Mouse (Mus musculus) midbrain, embryonic 10.5 days (tissue): ENCODE results near the gene Htr1d. TPM values are rescaled to one million over a fixed set of nuclear protein-coding genes. Genes with fewer than 3 reads are reported as not detected.

ENCODE experiments used
- DNase-seq: peaks from one replicate; pipeline ENCODE4 v3.0.0-alpha.2; 2017; ENCODE audit warnings: low spot score
- H3K27ac ChIP-seq: fragments of 300-500 bp; sonication (generic); replicated peaks from 2 replicates; pipeline ENCODE4 v1.5.1; 2016; ENCODE audit warnings: mild to moderate bottlenecking
- H3K27me3 ChIP-seq: fragments of 300-500 bp; sonication (generic); 2 replicates; pipeline ENCODE4 v1.6.1; 2016; ENCODE audit warnings: low read depth, mild to moderate bottlenecking; ENCODE audit not compliant: poor library complexity, severe bottlenecking
- H3K36me3 ChIP-seq: fragments of 300-500 bp; sonication (generic); 2 replicates; pipeline ENCODE4 v1.6.1; 2016; ENCODE audit warnings: mild to moderate bottlenecking, moderate library complexity
- H3K4me1 ChIP-seq: fragments of 300-500 bp; sonication (generic); 2 replicates; pipeline ENCODE4 v1.6.1; 2016
- H3K4me3 ChIP-seq: fragments of 300-500 bp; sonication (generic); 2 replicates; pipeline ENCODE4 v1.5.1; 2016; ENCODE audit warnings: mild to moderate bottlenecking, moderate library complexity
- H3K9me3 ChIP-seq: fragments of 300-500 bp; sonication (generic); replicated peaks from 2 replicates; pipeline ENCODE4 v1.6.1; 2016; ENCODE audit warnings: mild to moderate bottlenecking
- WGBS: fragments of 180-500 bp; shearing (Covaris S2); methylation state at CpG from one replicate; pipeline ENCODE4 v1.1.7; 2016; 5-methylcytosine and 5-hydroxymethylcytosine counted together
- polyA plus RNA-seq: library from polyadenylated mRNA; unstranded; fragments of >200 nt; fragmentation: Nextera tagmentation; extraction: Ambion mirVana; gene quantifications from 2 replicates; pipeline ENCODE4 v1.2.1, GENCODE M21; 2016

The Htr1d gene
- polyA plus RNA-seq, 1 experiment from 2014 or later: 0.23 TPM

DNA sequence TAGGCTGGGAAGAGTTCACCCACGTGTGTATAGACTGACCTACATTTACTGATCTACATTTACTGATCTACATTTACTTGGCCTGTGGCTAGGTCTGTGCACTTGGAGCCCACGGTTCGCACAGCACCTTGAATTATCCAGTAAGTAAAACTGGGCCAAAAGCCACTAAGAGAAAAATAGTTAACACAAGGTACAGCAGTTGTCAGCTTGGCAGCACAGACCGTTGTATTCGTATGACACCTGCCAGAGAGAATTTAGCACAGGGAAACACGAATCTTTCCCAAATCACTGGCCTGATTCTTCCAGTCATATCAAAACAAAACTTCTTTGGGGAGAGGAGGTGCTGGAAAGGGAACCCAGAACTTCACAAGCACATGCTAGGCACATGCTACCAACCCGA is 35.0 kb downstream of the Htr1d start:
- Histone ChIP-seq H3K27me3 (peaks cover 35% of the 10 kb centered on the region), H3K36me3 (no peaks in the 10 kb centered on the region), H3K9me3 (no peaks in the 10 kb centered on the region), H3K4me1 (peaks cover 31% of the 10 kb centered on the region), H3K4me3 (no peak overlapping the region), H3K27ac (no peak overlapping the region)
- 84% methylated on average over 7 of the region's 7 CpGs for WGBS
- DNase-seq: no peak

DNA sequence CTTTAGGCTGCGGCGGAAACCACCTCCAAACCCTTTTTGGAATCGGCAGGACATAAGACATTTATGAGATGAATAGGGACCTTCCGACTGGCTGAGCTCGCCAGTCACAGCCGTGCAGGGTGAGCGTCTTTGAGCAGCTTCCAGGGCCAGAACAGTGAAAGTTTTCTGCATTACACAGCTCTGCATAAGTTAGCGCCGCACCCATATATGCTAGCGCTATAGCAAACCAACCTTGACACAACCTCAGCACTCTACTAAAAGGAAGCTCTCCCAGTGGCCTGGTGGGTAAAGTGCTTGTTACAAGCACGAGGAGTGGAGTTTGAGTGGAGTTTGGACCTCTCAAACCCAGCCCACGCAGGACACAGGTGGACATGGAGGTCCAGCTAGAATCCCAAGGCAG is 35.9 kb downstream of the Htr1d start:
- peaks cover 45% of the 10 kb centered on the region for H3K27me3 ChIP-seq

DNA sequence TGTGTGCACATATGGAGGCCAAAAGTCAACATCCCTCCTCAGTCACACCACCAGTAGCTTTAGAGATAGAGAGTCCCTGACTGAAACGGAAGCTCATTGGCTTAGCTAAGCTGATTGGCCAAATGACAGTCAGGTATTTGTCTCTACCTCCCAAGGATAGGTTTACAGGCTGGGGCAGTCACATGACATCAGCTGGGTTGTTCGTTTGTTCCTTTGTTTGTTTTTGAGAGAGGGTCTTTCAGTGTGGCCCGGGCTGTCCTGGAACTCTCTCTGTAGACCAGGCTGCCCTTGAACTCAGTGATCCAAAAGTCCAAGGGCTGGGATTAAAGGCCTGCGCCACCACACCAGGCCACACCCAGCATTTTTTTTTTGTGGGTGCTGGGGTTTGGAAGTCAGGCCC is 37.9 kb downstream of the Htr1d start:
- peaks cover 65% of the 10 kb centered on the region for H3K27me3 ChIP-seq
- 27% methylated on average over 4 of the region's 4 CpGs for WGBS
- no peaks in the 10 kb centered on the region for H3K36me3 ChIP-seq
- no peak overlapping the region for H3K4me3 ChIP-seq
- H3K27ac ChIP-seq: no peak overlapping the region
- no peak for DNase-seq
- no peaks in the 10 kb centered on the region for H3K9me3 ChIP-seq
- H3K4me1 ChIP-seq: peaks cover 40% of the 10 kb centered on the region

More for the DNA sequence above, 35.9 kb downstream of the Htr1d start:
- H3K27ac ChIP-seq: no peak overlapping the region
- H3K4me3 ChIP-seq: no peak overlapping the region
- DNase-seq: no peak
- H3K36me3 ChIP-seq: no peaks in the 10 kb centered on the region
- H3K9me3 ChIP-seq: no peaks in the 10 kb centered on the region
- WGBS: 86% methylated on average over 12 of the region's 12 CpGs
- H3K4me1 ChIP-seq: peaks cover 40% of the 10 kb centered on the region

DNA sequence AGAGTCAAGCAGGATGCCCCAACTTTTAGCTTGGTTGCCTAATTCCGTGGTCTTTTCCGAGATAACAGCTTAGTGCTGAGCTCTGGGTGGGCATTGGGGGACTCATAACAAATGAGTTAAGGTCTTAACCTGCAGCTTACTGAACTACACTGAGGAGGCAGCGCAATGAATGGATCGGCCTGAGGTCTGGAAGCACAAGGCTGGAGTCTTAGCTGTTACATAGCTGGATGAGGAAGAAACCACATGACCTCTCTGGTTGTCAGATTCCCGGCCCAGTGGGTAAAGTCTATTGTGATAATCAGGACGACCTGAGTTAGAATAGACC is 38.4 kb downstream of the Htr1d start:
- no peaks in the 10 kb centered on the region for H3K9me3 ChIP-seq
- DNase-seq: no peak
- peak overlapping the region; percentile 89 for H3K27ac ChIP-seq
- peak overlapping the region; percentile 90 for H3K4me3 ChIP-seq
- H3K4me1 ChIP-seq: peaks cover 40% of the 10 kb centered on the region
- 9% methylated on average over 6 of the region's 6 CpGs for WGBS
- peaks cover 67% of the 10 kb centered on the region for H3K27me3 ChIP-seq
- no peaks in the 10 kb centered on the region for H3K36me3 ChIP-seq

DNA sequence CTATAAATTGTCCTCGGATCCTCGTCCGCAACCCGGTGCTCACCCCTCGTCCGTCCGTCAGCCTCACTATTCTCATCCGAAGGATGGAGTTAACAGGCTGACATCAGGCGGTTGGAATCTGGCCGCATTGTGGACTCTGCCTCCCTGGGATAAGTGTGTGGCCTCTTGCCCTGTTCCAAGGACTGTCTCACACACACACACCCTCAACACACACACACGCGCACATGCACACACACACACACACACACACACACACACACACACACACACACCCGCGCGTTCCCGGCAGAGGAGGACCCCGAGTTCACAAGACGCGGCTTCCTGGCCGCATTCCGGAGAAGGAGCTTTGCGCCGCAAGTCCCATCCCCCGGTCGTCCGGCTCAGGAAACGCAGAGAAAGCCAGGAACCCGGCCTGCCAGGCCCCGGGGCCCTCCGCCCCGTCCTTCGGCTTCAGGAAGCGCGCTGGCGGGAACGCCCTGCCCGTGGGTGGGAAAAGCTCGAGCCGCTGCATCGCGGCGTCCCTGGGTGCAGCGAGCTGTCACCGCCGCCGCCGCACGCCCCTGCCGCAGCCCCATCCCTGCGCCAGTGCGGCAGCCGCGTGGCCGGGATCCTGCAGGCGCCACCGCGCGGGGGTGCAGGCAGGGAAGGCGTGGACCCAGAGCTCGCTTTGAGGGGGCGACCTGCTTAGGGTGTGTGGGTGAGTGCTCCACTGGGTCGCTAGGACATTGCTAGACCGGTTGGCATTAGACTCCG is 38.9 kb downstream of the Htr1d start, which contains the start of gene 6030445D17Rik:
Gene 6030445D17Rik (plus strand): TSS at position 165 of the 753 bp plus-strand sequence.
- H3K9me3 ChIP-seq: no peaks in the 10 kb centered on the region
- H3K27me3 ChIP-seq: peaks cover 67% of the 10 kb centered on the region
- no peaks in the 10 kb centered on the region for H3K36me3 ChIP-seq
- peak within 1 kb of the TSS; percentile 90 for H3K4me3 ChIP-seq
- WGBS: under 1% methylated on average over 64 of the region's 64 CpGs
- peak within 1 kb of the TSS; percentile 89 for H3K27ac ChIP-seq
- H3K4me1 ChIP-seq: peaks cover 40% of the 10 kb centered on the region
- peak; percentile 76 for DNase-seq

DNA sequence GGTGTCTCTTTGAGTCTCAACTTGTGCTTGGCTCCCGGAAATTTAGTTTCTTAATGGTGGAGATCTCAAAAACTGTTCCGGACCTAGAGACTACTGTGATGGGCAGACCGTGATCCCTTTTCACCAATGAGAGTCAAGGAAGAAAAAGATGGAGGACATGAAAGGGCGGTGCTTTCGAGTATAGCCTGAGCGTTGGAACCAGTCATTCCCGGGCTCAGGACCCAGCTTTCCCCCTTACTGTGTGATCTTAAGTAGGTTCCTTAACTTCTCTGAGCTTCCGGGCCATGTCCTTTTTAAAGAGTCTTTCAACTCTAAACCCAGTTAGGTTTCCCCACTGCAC is 39.5 kb downstream of the Htr1d start:
- Histone ChIP-seq H3K27ac (peak overlapping the region; percentile 89), H3K4me1 (peaks cover 40% of the 10 kb centered on the region), H3K9me3 (no peaks in the 10 kb centered on the region), H3K36me3 (no peaks in the 10 kb centered on the region), H3K4me3 (peak overlapping the region; percentile 90), H3K27me3 (peaks cover 67% of the 10 kb centered on the region)
- under 1% methylated on average over 8 of the region's 8 CpGs for WGBS
- no peak for DNase-seq

DNA sequence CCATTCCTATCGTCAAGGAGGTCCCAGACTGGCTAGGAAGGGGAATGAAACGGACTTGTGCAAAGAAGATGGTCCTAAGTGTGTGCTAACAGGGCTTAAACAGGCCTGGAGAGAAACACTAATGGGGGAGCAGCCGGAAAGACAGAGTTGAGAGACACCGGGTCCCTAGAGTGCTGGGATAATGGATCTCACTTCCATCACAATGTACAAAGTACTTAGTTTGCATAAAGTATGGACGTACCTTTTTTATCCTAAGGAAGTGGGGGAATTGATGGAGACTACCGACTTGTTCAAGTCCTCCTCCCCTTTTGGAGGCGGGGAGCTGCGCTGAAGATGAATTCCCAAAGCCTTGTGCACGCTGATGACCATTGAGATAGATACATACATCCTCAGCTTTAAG is 40.1 kb downstream of the Htr1d start:
- peak overlapping the region; percentile 90 for H3K4me3 ChIP-seq
- no peaks in the 10 kb centered on the region for H3K36me3 ChIP-seq
- no peak overlapping the region; the same call in 1 of the 2 replicates for H3K27ac ChIP-seq
- H3K27me3 ChIP-seq: peaks cover 67% of the 10 kb centered on the region
- WGBS: 18% methylated on average over 9 of the region's 9 CpGs
- H3K9me3 ChIP-seq: no peaks in the 10 kb centered on the region
- no peak for DNase-seq
- H3K4me1 ChIP-seq: peaks cover 40% of the 10 kb centered on the region

DNA sequence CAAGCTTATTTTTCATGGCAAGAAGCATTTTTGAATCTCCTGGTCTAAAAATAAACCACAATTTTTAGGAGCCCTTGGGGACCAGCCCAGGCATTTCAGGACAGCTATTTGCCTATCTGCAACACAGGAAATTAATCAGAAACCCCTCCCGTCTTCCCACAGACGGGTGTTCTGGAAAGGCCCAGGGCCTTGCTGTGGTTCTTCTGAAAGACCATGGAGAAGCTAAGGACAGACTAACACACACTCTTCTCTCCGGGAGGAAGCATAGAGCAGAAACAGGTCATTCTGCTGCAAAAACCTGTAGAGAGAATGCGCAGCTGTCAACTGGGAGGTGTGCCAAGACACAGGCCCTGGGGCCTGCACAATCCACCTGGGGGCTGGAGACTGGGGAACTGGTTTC is 42.9 kb downstream of the Htr1d start:
- H3K4me1 ChIP-seq: peaks cover 53% of the 10 kb centered on the region
- no peaks in the 10 kb centered on the region for H3K9me3 ChIP-seq
- H3K27me3 ChIP-seq: peaks cover 52% of the 10 kb centered on the region
- DNase-seq: no peak
- WGBS: 87% methylated on average over 4 of the region's 4 CpGs
- no peak overlapping the region for H3K27ac ChIP-seq
- H3K4me3 ChIP-seq: no peak overlapping the region
- no peaks in the 10 kb centered on the region for H3K36me3 ChIP-seq

DNA sequence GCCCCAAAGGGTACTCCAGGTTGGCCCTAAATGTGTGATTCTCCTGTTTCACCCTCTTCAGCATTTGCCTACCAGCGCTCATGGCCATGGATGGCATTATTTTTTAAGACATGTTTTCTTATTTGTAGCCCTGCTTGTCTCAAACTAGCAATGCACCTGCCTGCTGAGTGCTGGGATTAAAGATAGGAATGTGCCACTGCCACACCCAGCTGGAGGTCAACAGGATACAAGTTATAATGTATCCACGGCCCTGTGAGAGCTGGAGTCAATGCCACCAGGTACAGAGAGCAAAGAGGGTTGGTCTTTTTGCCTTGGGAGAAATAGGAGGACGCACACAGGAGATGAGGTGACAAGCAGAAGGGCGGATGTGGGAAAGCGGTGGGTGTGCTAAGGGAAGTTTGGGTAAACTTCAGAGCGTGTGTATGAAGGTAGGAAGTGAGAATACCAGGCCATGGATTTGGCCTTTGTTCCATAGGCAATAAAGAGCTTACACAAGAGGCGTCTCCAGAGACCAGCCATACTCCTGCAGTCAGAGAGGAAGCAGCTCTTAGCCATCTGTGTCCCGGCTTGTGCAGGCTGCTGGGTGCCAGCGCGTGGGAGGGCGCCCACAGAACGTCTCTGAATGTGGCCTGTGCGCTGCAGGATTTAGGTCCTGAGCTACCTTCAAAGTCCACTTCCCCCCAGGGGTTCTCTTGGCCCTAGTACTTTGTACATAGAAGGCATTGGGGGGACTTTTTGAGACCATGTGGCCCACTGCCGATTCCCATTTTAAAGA is 45.4 kb downstream of the Htr1d start:
- peaks cover 52% of the 10 kb centered on the region for H3K4me1 ChIP-seq
- no peaks in the 10 kb centered on the region for H3K9me3 ChIP-seq
- WGBS: 79% methylated on average over 14 of the region's 14 CpGs
- DNase-seq: no peak
- no peaks in the 10 kb centered on the region for H3K36me3 ChIP-seq
- peaks cover 27% of the 10 kb centered on the region for H3K27me3 ChIP-seq
- H3K27ac ChIP-seq: 0 out of 2 replicates have a peak overlapping the region, but pooled peaks have one; percentile 98
- H3K4me3 ChIP-seq: peak overlapping the region; percentile 96

DNA sequence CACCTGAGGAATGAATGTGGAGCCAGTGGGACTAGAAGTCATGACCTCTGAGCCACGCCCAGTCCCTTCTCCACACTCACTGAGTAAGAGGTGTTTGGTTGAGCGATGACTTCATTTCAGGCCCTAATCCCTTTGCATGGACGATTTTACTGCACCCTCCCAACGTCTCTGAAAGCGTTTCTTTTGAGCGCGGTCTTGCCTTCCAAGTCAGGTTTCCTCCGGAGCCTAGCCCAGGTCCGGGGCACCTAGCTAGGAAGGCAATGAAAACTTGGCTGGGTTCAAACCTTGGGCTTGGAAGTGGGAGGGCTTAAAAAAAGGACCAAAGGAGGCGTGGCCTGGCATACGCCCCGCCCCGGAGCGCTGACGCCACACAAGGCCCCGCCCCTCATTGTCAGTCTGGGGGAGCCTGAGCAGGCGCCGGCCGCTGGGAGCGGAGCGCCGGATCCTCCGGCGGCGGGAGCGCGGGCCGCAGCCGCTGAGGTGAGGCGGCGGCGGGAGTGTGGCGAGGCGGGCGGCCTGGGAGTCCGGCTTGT is 46.1 kb downstream of the Htr1d start, which contains the start of gene Luzp1:
Gene Luzp1 (plus strand): TSS at position 391 of the 533 bp plus-strand sequence.
- DNase-seq: peak; percentile 93
- Histone ChIP-seq H3K27ac (peak within 1 kb of the TSS; percentile 98), H3K9me3 (no peaks in the 10 kb centered on the region), H3K27me3 (peaks cover 20% of the 10 kb centered on the region), H3K36me3 (no peaks in the 10 kb centered on the region), H3K4me1 (peaks cover 50% of the 10 kb centered on the region), H3K4me3 (peak within 1 kb of the TSS; percentile 96)
- WGBS: 2% methylated on average over 36 of the region's 36 CpGs

DNA sequence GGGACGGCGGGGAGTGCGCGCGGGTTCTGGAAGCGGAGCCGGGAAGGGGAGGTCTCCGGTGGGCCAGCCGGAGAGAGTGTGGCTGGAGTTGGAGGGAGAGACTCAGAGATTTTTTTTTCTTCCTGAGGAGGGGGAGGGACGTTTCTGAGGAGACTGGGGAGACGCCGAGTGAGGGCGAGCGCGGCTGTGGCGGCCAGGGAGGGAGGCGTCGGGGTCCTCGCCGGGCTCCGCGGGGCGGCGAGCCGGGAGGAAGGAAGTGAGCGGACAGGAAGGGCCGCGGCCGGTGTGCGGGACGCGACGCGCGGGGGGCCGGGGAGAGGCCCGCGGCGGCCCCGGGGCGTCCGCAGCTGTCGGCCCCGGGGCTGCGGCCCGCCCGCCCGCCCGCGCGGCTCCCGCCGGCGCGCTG is 46.6 kb downstream of the Htr1d start:
- peaks cover 15% of the 10 kb centered on the region for H3K27me3 ChIP-seq
- DNase-seq: no peak
- no peaks in the 10 kb centered on the region for H3K9me3 ChIP-seq
- H3K27ac ChIP-seq: peak overlapping the region; percentile 98
- H3K4me1 ChIP-seq: peaks cover 45% of the 10 kb centered on the region
- H3K4me3 ChIP-seq: peak overlapping the region; percentile 96
- no peaks in the 10 kb centered on the region for H3K36me3 ChIP-seq
- WGBS: under 1% methylated on average over 32 of the region's 55 CpGs

DNA sequence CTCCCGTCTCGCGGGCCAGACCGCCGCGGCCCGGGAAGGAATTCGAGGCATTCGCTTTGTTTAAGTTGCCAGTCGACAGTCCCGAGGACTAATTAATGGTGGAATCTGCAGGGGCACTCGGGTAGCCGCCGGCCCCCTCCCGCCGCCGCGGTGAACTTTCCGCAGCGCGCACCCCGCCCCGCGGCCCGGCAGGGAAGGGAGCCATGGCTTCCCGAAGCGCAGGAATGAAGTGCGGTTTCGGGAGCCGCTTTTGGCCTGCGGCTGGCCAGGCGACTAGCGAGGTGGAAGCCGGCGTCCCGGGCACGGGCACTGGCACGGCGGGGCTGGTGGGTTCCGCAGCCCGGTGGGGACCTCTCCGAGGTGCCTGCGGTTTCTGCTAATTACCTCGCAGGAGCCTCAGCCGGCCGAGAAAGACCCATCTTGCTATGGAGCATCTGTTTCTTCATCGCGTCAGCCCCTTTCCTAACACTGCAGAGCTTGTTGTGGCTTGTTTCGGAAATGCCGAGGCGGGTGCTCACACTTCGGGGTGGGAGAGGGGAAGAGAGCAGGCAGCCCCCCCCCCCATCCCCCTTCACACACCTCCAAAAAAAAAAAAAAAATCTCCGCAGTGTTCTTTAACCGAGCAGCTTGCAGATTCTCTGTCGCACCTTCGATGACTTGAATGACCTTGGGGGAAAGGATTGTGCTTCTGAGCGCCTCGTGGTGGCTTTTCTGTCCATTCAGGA is 47.2 kb downstream of the Htr1d start:
- WGBS: under 1% methylated on average over 58 of the region's 58 CpGs
- H3K36me3 ChIP-seq: no peaks in the 10 kb centered on the region

More for the DNA sequence above, 47.2 kb downstream of the Htr1d start:
- peak overlapping the region; percentile 96 for H3K4me3 ChIP-seq
- peaks cover 45% of the 10 kb centered on the region for H3K4me1 ChIP-seq
- H3K27me3 ChIP-seq: peaks cover 10% of the 10 kb centered on the region
- peak overlapping the region; percentile 98 for H3K27ac ChIP-seq
- no peaks in the 10 kb centered on the region for H3K9me3 ChIP-seq
- peak; percentile 73 for DNase-seq
